11 mouse cellular contexts compared by ENCODE assay signal in the genomic region with DNA sequence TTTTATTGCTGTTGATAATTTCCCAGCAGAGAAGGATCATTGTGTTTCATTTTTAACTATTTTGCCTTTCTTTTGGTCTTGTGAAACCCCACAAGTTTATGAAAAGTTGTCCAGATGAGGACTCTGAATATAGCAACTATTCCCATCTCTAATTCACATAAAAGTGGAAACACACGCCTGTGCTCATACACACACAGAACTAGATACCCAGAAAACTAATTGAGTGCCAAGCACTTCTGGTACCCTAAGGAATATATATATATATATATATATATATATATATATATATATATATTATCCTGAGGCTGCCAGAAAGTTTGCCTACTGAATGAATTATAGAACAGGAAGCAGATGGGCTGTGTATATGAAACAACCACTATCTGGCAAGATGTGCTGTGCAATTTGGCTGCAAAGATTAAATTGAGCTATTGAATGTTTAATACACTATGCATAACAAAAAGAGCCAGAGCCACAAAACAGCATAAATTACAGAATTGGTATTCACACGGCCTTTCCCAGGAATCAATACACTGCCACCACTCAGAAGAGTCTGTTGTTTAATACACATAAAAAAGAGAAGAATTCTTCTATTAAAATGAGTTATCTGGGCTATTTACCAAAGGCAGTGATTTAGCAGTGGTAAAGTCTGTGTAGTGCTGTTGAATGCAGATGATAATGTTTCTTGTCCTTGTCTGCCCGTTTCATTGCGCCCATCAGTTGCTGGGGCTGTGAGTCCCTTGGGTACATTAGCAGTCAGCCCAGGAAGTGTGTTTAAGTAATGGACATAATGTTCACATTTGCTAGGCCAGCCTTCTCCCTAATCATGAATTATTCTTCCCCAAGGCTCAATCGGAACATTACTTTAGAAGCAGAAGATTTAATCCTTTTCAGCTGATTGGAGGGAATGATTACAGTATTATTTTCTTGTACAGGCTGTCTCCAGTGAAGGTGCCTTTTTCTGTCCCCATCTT.
DNase-seq lines count a peak whose midpoint lies in the region; ATAC-seq and TF ChIP-seq lines count a peak whose summit lies in the region.
"Had no signal": no experiment of that assay in that cellular context is flagged by ENCODE, and none has a peak within 500 bp of the region (broad histone marks: within the 10 kb centered on the region; RNA-seq: fewer than 3 reads in every experiment).

No protein-coding gene starts in this region.

- H3K4me3 ChIP-seq in intestine, embryonic 16.5 days (ENCODE audit: low read length): no peak overlapping the region
- no peak overlapping the region for H3K4me3 ChIP-seq in intestine, postnatal 0 days (ENCODE audit: low read depth, low read length)
- no peak overlapping the region for H3K4me3 ChIP-seq in neural tube, embryonic 11.5 days (ENCODE audit: low read depth, low read length)
- H3K4me3 ChIP-seq: liver, embryonic 15.5 days had no signal

- H3K4me1 ChIP-seq in intestine, embryonic 16.5 days (ENCODE audit: control insufficient read depth, insufficient read depth, low read length): peaks cover 2% of the 10 kb centered on the region; the same call in 1 of the 2 replicates
- no peaks in the 10 kb centered on the region for H3K4me1 ChIP-seq in intestine, postnatal 0 days (replicated peaks; ENCODE audit: control insufficient read depth, insufficient read depth, low read length)
- no peaks in the 10 kb centered on the region; the same call in 1 of the 2 replicates for H3K4me1 ChIP-seq in neural tube, embryonic 11.5 days (ENCODE audit: control insufficient read depth, insufficient read depth, low read length)
- H3K4me1 ChIP-seq: liver, embryonic 15.5 days had no signal

- H3K27me3 ChIP-seq in intestine, embryonic 16.5 days (replicated peaks; ENCODE audit: control insufficient read depth, insufficient read depth, low read length): no peaks in the 10 kb centered on the region
- no peaks in the 10 kb centered on the region for H3K27me3 ChIP-seq in intestine, postnatal 0 days (replicated peaks; ENCODE audit: control insufficient read depth, insufficient read depth, low read length)
- no peaks in the 10 kb centered on the region for H3K27me3 ChIP-seq in neural tube, embryonic 11.5 days (ENCODE audit: control insufficient read depth, insufficient read depth, low read length)
- H3K27me3 ChIP-seq: liver, embryonic 15.5 days had no signal

- 53% methylated on average over 5 of the region's 5 CpGs for WGBS in intestine, embryonic 16.5 days
- 56% methylated on average over 5 of the region's 5 CpGs for WGBS in intestine, postnatal 0 days
- WGBS in neural tube, embryonic 11.5 days: 52% methylated on average over 5 of the region's 5 CpGs

- peak; percentile 45 for DNase-seq in neural tube, embryonic 11.5 days (ENCODE audit: low spot score)
- DNase-seq in neural tube, embryonic 10.5 days (ENCODE audit: extremely low spot score, low spot score): no peak
- DNase-seq in layer of hippocampus, adult 9-11 months: peak; percentile 13
- DNase-seq in retina, postnatal 1 day: peak; percentile 11
- DNase-seq in MN1 (ENCODE audit: low spot score): no peak
- DNase-seq in left cerebral cortex, adult 11 months (ENCODE audit: low spot score): no peak
- DNase-seq: adrenal gland, postnatal 25 days; cerebellum, adult 8-10 months had no signal

- H3K4me2 ChIP-seq in intestine, embryonic 16.5 days (ENCODE audit: low read depth, low read length): no peak overlapping the region
- no peak overlapping the region for H3K4me2 ChIP-seq in intestine, postnatal 0 days (replicated peaks; ENCODE audit: low read depth)
- H3K4me2 ChIP-seq in neural tube, embryonic 11.5 days (ENCODE audit: low read depth): no peak overlapping the region
- H3K4me2 ChIP-seq: liver, embryonic 15.5 days had no signal

- no peak for TF ChIP-seq CTCF in intestine, postnatal 0 days (IDR thresholded peaks at IDR 0.05; ENCODE audit: low read depth)

- H3K9me3 ChIP-seq in intestine, embryonic 16.5 days (ENCODE audit: control insufficient read depth, low read length): no peaks in the 10 kb centered on the region
- no peaks in the 10 kb centered on the region for H3K9me3 ChIP-seq in intestine, postnatal 0 days (ENCODE audit: control insufficient read depth)
- no peaks in the 10 kb centered on the region for H3K9me3 ChIP-seq in neural tube, embryonic 11.5 days (ENCODE audit: control insufficient read depth, low read length)
- H3K9me3 ChIP-seq: liver, embryonic 15.5 days had no signal

- 0 out of 2 replicates have a peak, but pooled peaks have one; percentile 18 for ATAC-seq in intestine, embryonic 16.5 days
- no peak for ATAC-seq in intestine, postnatal 0 days
- ATAC-seq in neural tube, embryonic 11.5 days (ENCODE audit: insufficient read depth, low FRiP score, low TSS enrichment): peak; percentile 74

- H3K9ac ChIP-seq in intestine, embryonic 16.5 days (ENCODE audit: low read depth, low read length): no peak overlapping the region
- no peak overlapping the region for H3K9ac ChIP-seq in intestine, postnatal 0 days (ENCODE audit: low read depth, low read length)
- H3K9ac ChIP-seq in neural tube, embryonic 11.5 days (ENCODE audit: low read length): no peak overlapping the region
- H3K9ac ChIP-seq: liver, embryonic 15.5 days had no signal

- H3K36me3 ChIP-seq in intestine, embryonic 16.5 days (ENCODE audit: control insufficient read depth, insufficient read depth, low read length): no peaks in the 10 kb centered on the region
- no peaks in the 10 kb centered on the region for H3K36me3 ChIP-seq in intestine, postnatal 0 days (ENCODE audit: control insufficient read depth, insufficient read depth)
- H3K36me3 ChIP-seq in neural tube, embryonic 11.5 days (ENCODE audit: control insufficient read depth, insufficient read depth, low read length): no peaks in the 10 kb centered on the region
- H3K36me3 ChIP-seq: liver, embryonic 15.5 days had no signal

- H3K27ac ChIP-seq in intestine, embryonic 16.5 days (ENCODE audit: low read length): no peak overlapping the region
- H3K27ac ChIP-seq in intestine, postnatal 0 days (ENCODE audit: low read depth, low read length): no peak overlapping the region
- no peak overlapping the region for H3K27ac ChIP-seq in neural tube, embryonic 11.5 days (ENCODE audit: low read depth, low read length)
- H3K27ac ChIP-seq: liver, embryonic 15.5 days had no signal

Comparison
In these comparisons a context has a peak if more than half of its experiments do, and no peak if none do; other contexts are left out.
1. DNase-seq: peak in neural tube, embryonic 11.5 days (single experiment), layer of hippocampus, adult 9-11 months (single experiment) and retina, postnatal 1 day (single experiment); none in neural tube, embryonic 10.5 days (single experiment), MN1 (single experiment) and left cerebral cortex, adult 11 months (single experiment).